Mouse (Mus musculus) MEL (cell line): ENCODE results near the gene Slc7a8. TPM values are rescaled to one million over a fixed set of nuclear protein-coding genes. Genes with fewer than 3 reads are reported as not detected.
A peak's percentile ranks its signal among the peaks of the same experiment; 100 is the strongest.

Source experiments
- DNase-seq: peaks from one replicate; pipeline ENCODE4 v3.0.0; 2011; ENCODE audit warnings: low read depth, low spot score
- H3K27ac ChIP-seq: 2 replicates; pipeline ENCODE4 v1.5.1; 2012; ENCODE audit warnings: low read depth, mild to moderate bottlenecking, control low read depth, low read length, moderate library complexity; ENCODE audit not compliant: control insufficient read depth
- H3K27me3 ChIP-seq, 2 experiments: fragments of 150-350 bp in 1 of 2; sonication (generic) in 1 of 2; 2 replicates each; pipeline ENCODE4 v1.6.1; 2012; ENCODE audit warnings: low read length in 2 of 2, mild to moderate bottlenecking in 2 of 2, improper control_type of control experiment in 1 of 2, moderate library complexity in 1 of 2; ENCODE audit not compliant: insufficient read depth in 2 of 2, control insufficient read depth in 1 of 2
- H3K36me3 ChIP-seq, 2 experiments: 2 replicates each; pipeline ENCODE4 v1.6.1; 2012 to 2014; ENCODE audit warnings: low read length in 2 of 2, improper control_type of control experiment in 1 of 2, inconsistent platforms in 1 of 2, mild to moderate bottlenecking in 1 of 2; ENCODE audit not compliant: insufficient read depth in 2 of 2, control insufficient read depth in 1 of 2
- H3K4me1 ChIP-seq, 2 experiments: fragments of 150-350 bp in 1 of 2; sonication (generic) in 1 of 2; 2 replicates each; pipeline ENCODE4 v1.6.1; 2012; ENCODE audit warnings: low read length in 2 of 2, improper control_type of control experiment in 1 of 2, mild to moderate bottlenecking in 1 of 2; ENCODE audit not compliant: insufficient read depth in 2 of 2, control insufficient read depth in 1 of 2
- H3K4me3 ChIP-seq, 2 experiments: fragments of 150-350 bp in 1 of 2; sonication (generic) in 1 of 2; 2 replicates each; pipeline ENCODE4 v1.5.1; 2012; ENCODE audit warnings: low read depth in 2 of 2, low read length in 2 of 2, mild to moderate bottlenecking in 2 of 2, moderate library complexity in 2 of 2, control low read depth in 1 of 2, improper control_type of control experiment in 1 of 2; ENCODE audit not compliant: control insufficient read depth in 1 of 2, insufficient read depth in 1 of 2
- H3K79me2 ChIP-seq: 2 replicates; pipeline ENCODE4 v1.6.1; 2012; ENCODE audit warnings: mild to moderate bottlenecking, low read length, moderate library complexity; ENCODE audit not compliant: control insufficient read depth, poor library complexity, insufficient read depth
- H3K9ac ChIP-seq: 2 replicates; pipeline ENCODE4 v1.6.1; 2012; ENCODE audit warnings: low read depth, mild to moderate bottlenecking, control low read depth, low read length, moderate library complexity; ENCODE audit not compliant: control insufficient read depth, poor library complexity, severe bottlenecking
- H3K9me3 ChIP-seq: fragments of 150-350 bp; sonication (generic); replicated peaks from 2 replicates; pipeline ENCODE4 v1.6.1; 2012; ENCODE audit warnings: mild to moderate bottlenecking, low read length, improper control_type of control experiment, moderate library complexity; ENCODE audit not compliant: insufficient read depth
- CTCF ChIP-seq, 3 experiments: IDR thresholded peaks in 2 of 3; conservative IDR thresholded peaks in 1 of 3; 2 replicates each; pipeline ENCODE4 v1.5.1; 2011 to 2012; ENCODE audit warnings: low read length in 3 of 3, low read depth in 2 of 3, mild to moderate bottlenecking in 2 of 3, improper control_type of control experiment in 1 of 3, inconsistent platforms in 1 of 3, mixed read lengths in 1 of 3, moderate library complexity in 1 of 3; ENCODE audit not compliant: control insufficient read depth in 1 of 3, insufficient read depth in 1 of 3, poor library complexity in 1 of 3, severe bottlenecking in 1 of 3
- E2F4 ChIP-seq: IDR thresholded peaks from 2 replicates; pipeline ENCODE4 v1.6.1; 2011; ENCODE audit warnings: low read depth, low read length, improper control_type of control experiment, borderline replicate concordance
- EP300 ChIP-seq, 2 experiments: IDR thresholded peaks; 2 replicates each; pipeline ENCODE4 v1.6.1; 2011; ENCODE audit warnings: improper control_type of control experiment in 2 of 2, low read length in 2 of 2, low read depth in 1 of 2, mild to moderate bottlenecking in 1 of 2
- ETS1 ChIP-seq: IDR thresholded peaks from 2 replicates; pipeline ENCODE4 v1.6.1; 2012; ENCODE audit warnings: low read depth, mild to moderate bottlenecking, inconsistent platforms, low read length, improper control_type of control experiment, moderate library complexity
- GABPA ChIP-seq: IDR thresholded peaks from 2 replicates; pipeline ENCODE4 v1.6.1; 2012; ENCODE audit warnings: low read depth, mild to moderate bottlenecking, inconsistent platforms, low read length, improper control_type of control experiment, moderate library complexity
- GATA1 ChIP-seq: IDR thresholded peaks from 2 replicates; pipeline ENCODE4 v1.6.1; 2011; ENCODE audit warnings: low read depth, low read length, improper control_type of control experiment
- HCFC1 ChIP-seq: IDR thresholded peaks from 2 replicates; pipeline ENCODE4 v1.6.1; 2012; ENCODE audit warnings: low read depth, mild to moderate bottlenecking, inconsistent platforms, low read length, improper control_type of control experiment, moderate library complexity
- MAFK ChIP-seq: IDR thresholded peaks from 2 replicates; pipeline ENCODE4 v1.6.1; 2011; ENCODE audit warnings: low read depth, mild to moderate bottlenecking, low read length, improper control_type of control experiment, borderline replicate concordance
- MXI1 ChIP-seq: IDR thresholded peaks from 2 replicates; pipeline ENCODE4 v1.6.1; 2011; ENCODE audit warnings: mild to moderate bottlenecking, low read depth, low read length, improper control_type of control experiment
- MYB ChIP-seq: IDR thresholded peaks from 2 replicates; pipeline ENCODE4 v1.6.1; 2011; ENCODE audit warnings: mild to moderate bottlenecking, low read depth, low read length, improper control_type of control experiment
- MYC ChIP-seq: IDR thresholded peaks from 2 replicates; pipeline ENCODE4 v1.6.1; 2011; ENCODE audit warnings: low read depth, mild to moderate bottlenecking, low read length, improper control_type of control experiment, moderate library complexity
- NELFE ChIP-seq: IDR thresholded peaks from 2 replicates; pipeline ENCODE4 v1.6.1; 2011; ENCODE audit warnings: low read depth, low read length, improper control_type of control experiment
- NRF1 ChIP-seq: IDR thresholded peaks from 2 replicates; pipeline ENCODE4 v1.6.1; 2014; ENCODE audit warnings: low read depth, mild to moderate bottlenecking, inconsistent platforms, low read length, improper control_type of control experiment, moderate library complexity; ENCODE audit not compliant: poor library complexity, insufficient read depth, severe bottlenecking
- POLR2AphosphoS2 ChIP-seq: IDR thresholded peaks from 2 replicates; pipeline ENCODE4 v1.6.1; 2011; ENCODE audit warnings: low read length, improper control_type of control experiment
- RCOR1 ChIP-seq: IDR thresholded peaks from 2 replicates; pipeline ENCODE4 v1.6.1; 2012; ENCODE audit warnings: low read depth, mild to moderate bottlenecking, inconsistent platforms, low read length, improper control_type of control experiment
- ZMIZ1 ChIP-seq: IDR thresholded peaks from 2 replicates; pipeline ENCODE4 v1.6.1; 2012; ENCODE audit warnings: low read depth, mild to moderate bottlenecking, inconsistent platforms, low read length, improper control_type of control experiment, moderate library complexity
- polyA plus RNA-seq, 2 experiments: library from polyadenylated mRNA; stranded (reverse) in 1 of 2; unstranded in 1 of 2; fragments of >175 nt in 1 of 2; fragments of >200 nt in 1 of 2; gene quantifications; 2 replicates each; pipeline versions ENCODE4 v1.2.1 to v1.2.4; 2012; ENCODE audit warnings: low replicate concordance in 2 of 2, low read depth in 1 of 2; ENCODE audit not compliant: insufficient read length in 2 of 2, insufficient read depth in 1 of 2, missing spikeins in 1 of 2
- total RNA-seq: library from RNA; depleted of rRNA; stranded (reverse); fragments of 300-350 nt; gene quantifications from 2 replicates; pipeline ENCODE4 v1.2.3, GENCODE M21; 2012

The Slc7a8 gene
- total and polyA plus RNA-seq, 3 experiments, result 0.08 to 0.29 TPM; not detected in 1

DNA sequence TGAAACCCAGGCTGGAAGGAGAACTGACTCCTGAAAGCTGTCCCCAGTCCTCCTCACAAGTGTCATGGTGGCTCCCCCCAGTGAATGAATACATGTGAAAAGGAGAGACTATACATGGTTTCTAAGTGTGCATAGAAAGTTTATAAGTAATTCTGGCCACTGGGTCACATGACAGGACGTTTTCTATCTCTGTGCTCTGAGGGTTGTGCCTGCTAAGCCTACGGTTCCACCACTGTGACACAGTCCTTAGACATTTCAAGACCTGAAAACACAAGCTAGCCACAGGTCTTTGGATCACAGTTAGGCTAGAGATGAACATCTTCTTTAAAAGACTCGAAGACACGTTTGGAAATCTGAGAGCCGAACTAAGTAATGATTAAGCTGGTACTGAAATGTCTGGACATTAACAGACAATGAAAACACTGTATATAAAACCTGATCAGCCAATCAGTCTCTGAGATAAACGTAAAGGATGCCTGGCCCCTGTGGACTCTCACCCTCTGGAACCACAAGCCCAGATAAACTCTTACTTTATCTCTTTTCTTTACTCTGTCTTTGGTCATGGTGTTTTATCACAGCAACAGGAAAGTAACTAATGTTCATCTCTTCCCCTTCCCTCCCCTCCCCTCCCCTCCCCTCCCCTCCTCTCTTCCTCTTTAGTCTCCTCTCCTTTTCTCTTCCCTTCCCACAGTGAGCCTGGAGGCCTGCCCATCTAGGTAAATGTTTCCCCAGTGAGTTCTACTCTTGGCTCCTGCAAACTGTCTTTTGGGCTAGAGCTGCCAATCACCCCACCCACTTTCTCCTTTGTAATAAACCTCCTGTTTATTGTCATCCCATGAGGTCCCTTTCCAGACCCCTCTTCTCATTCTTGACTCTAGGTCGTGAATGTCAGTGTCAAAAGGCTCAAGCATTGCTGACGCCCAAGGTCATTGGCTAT, 12.4 kb upstream of the Slc7a8 start (continued):
- no peak for TF ChIP-seq NRF1
- peak; percentile 84 for TF ChIP-seq GATA1
- TF ChIP-seq HCFC1, result peak; percentile 47; the same call in 1 of the 2 replicates
- TF ChIP-seq MAFK, result no peak

GRCm38 (mm10) chr14:54793351-54793750, 11.6 kb upstream of the Slc7a8 start:
- no peak overlapping the region for H3K9ac ChIP-seq

GRCm38 (mm10) chr14:54792166-54792565, 10.4 kb upstream of the Slc7a8 start:
- TF ChIP-seq GABPA, result no peak
- no peak for TF ChIP-seq E2F4
- TF ChIP-seq MYB, result no peak
- TF ChIP-seq CTCF (IDR thresholded peaks at IDR 0.05 in 2 of 3, conservative IDR thresholded peaks at IDR 0.05 in 1 of 3; ENCODE audit: control insufficient read depth in 1 of 3, insufficient read depth in 1 of 3, low read depth in 2 of 3, low read length in 3 of 3, poor library complexity in 1 of 3, severe bottlenecking in 1 of 3), result no peak
- no peak for TF ChIP-seq MYC
- H3K4me1 ChIP-seq, result peaks cover 25 to 48% of the 10 kb centered on the region in 2 experiments
- H3K27me3 ChIP-seq, result no peaks in the 10 kb centered on the region
- H3K27ac ChIP-seq, result no peak overlapping the region
- H3K79me2 ChIP-seq, result no peaks in the 10 kb centered on the region
- H3K36me3 ChIP-seq, result peaks cover 0 to 35% of the 10 kb centered on the region in 2 experiments; a peak in 2 of 4 replicates
- no peak for DNase-seq
- H3K9ac ChIP-seq, result no peak overlapping the region
- no peaks in the 10 kb centered on the region for H3K9me3 ChIP-seq
- H3K4me3 ChIP-seq, result no peak overlapping the region

More at GRCm38 (mm10) chr14:54793351-54793750, 11.6 kb upstream of the Slc7a8 start:
- TF ChIP-seq EP300 (IDR thresholded peaks at IDR 0.05; ENCODE audit: low read depth in 1 of 2, low read length in 2 of 2), result peak in 1 of 2 experiments; percentile 14; a peak in 1 of 4 replicates
- no peak for TF ChIP-seq ZMIZ1
- TF ChIP-seq NELFE, result no peak
- TF ChIP-seq POLR2AphosphoS2, result no peak
- TF ChIP-seq GATA1, result peak; percentile 52; the same call in 1 of the 2 replicates
- TF ChIP-seq MXI1, result no peak
- TF ChIP-seq ETS1, result no peak
- TF ChIP-seq RCOR1, result peak; percentile 61
- no peak for TF ChIP-seq MAFK
- Histone ChIP-seq H3K27me3 (no peaks in the 10 kb centered on the region), H3K4me3 (no peak overlapping the region), H3K36me3 (peaks cover 0 to 30% of the 10 kb centered on the region in 2 experiments; a peak in 2 of 4 replicates), H3K9me3 (no peaks in the 10 kb centered on the region), H3K27ac (no peak overlapping the region), H3K79me2 (no peaks in the 10 kb centered on the region), H3K4me1 (peaks cover 25 to 41% of the 10 kb centered on the region in 2 experiments)
- DNase-seq, result no peak
